Mouse (Mus musculus): ENCODE measurements at regions not wholly inside any gene's neighbourhood (a gene's known extent, or its start where the extent isn't known, plus 50 kb on each side); places are given as distances from the start of the nearest gene placed in this dataset.

DNA sequence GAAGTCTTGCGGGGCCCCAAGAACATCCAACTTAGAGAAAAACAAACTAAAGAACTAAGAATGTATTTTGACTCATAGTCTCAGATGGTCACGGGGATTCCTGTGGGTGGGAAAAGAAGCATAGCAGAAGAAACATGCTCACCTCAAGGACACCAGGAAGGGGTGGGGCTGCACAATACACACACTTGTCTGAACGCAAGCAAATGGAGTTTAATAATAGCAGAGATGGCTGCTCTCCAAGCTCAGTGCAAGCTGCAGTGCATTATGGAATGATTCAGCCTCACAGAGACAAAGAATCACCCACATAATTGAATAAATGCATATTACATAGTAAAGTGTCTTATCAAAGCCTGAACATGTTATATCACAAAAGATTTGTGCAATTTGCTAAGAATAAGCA is 96.2 kb downstream of the Zfp330 start:
- Histone ChIP-seq H3K36me3 (ENCODE audit: control insufficient read depth, insufficient read depth, low read length) (no peaks in the 10 kb centered on the region), H3K27ac (ENCODE audit: insufficient read depth, low read depth, low read length) (no peak overlapping the region), H3K27me3 (ENCODE audit: control insufficient read depth, insufficient read depth, low read length) (no peaks in the 10 kb centered on the region), H3K4me3 (ENCODE audit: low read depth, low read length) (no peak overlapping the region), H3K4me1 (ENCODE audit: control insufficient read depth, insufficient read depth, insufficient read length, low read length) (no peaks in the 10 kb centered on the region)
- WGBS, result 49% methylated on average over 3 of the region's 3 CpGs
- TF ChIP-seq CTCF (IDR thresholded peaks at IDR 0.05; ENCODE audit: extremely low read depth, insufficient read length, insufficient replicate concordance, low read depth, low read length) (no peak), POLR2A (IDR thresholded peaks at IDR 0.05; ENCODE audit: low read depth, low read length) (no peak)

- H3K36me3 ChIP-seq (ENCODE audit: control insufficient read depth, insufficient read depth, low read length), result no peaks in the 10 kb centered on the region
- H3K4me1 ChIP-seq (ENCODE audit: control insufficient read depth, insufficient read depth, insufficient read length, low read length), result no peaks in the 10 kb centered on the region
- no peak overlapping the region for H3K27ac ChIP-seq (ENCODE audit: insufficient read depth, low read depth, low read length)
- H3K27me3 ChIP-seq (ENCODE audit: control insufficient read depth, insufficient read depth, low read length), result no peaks in the 10 kb centered on the region
- TF ChIP-seq CTCF (IDR thresholded peaks at IDR 0.05; ENCODE audit: extremely low read depth, insufficient read length, insufficient replicate concordance, low read depth, low read length), result no peak
- no peak for TF ChIP-seq POLR2A (IDR thresholded peaks at IDR 0.05; ENCODE audit: low read depth, low read length)
- 81% methylated on average over 4 of the region's 4 CpGs for WGBS
- H3K4me3 ChIP-seq (ENCODE audit: low read depth, low read length), result no peak overlapping the region
These were observed 104.7 kb downstream of the Zfp330 start for GRCm38 (mm10) chr8:82669241-82669640.

DNA sequence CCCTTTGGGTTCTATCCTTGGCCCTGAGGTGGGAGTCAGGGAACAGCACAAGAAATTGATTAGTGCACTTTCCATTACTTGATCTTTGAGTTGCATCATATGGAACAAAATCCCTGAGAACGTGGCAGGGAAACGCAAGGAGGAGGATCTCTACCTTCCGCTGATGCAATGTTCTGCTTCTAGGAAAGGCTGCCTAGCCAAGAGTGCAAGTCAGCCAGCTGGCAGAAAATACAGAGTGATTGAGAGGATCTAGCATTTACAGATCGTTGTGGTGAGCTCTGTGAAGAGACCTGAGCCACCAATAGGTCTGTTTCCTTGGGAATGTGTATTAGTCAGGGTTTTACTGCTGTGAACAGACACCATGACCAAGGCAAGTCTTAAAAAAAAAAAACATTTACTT is 108.8 kb downstream of the Zfp330 start:
- Histone ChIP-seq H3K4me1 (ENCODE audit: control insufficient read depth, insufficient read depth, insufficient read length, low read length) (no peaks in the 10 kb centered on the region), H3K36me3 (ENCODE audit: control insufficient read depth, insufficient read depth, low read length) (no peaks in the 10 kb centered on the region), H3K27me3 (ENCODE audit: control insufficient read depth, insufficient read depth, low read length) (no peaks in the 10 kb centered on the region), H3K4me3 (ENCODE audit: low read depth, low read length) (no peak overlapping the region), H3K27ac (ENCODE audit: insufficient read depth, low read depth, low read length) (no peak overlapping the region)
- TF ChIP-seq POLR2A (IDR thresholded peaks at IDR 0.05; ENCODE audit: low read depth, low read length) (no peak), CTCF (IDR thresholded peaks at IDR 0.05; ENCODE audit: extremely low read depth, insufficient read length, insufficient replicate concordance, low read depth, low read length) (no peak)
- WGBS, result 87% methylated on average over 4 of the region's 4 CpGs

- TF ChIP-seq CTCF (IDR thresholded peaks at IDR 0.05; ENCODE audit: extremely low read depth, insufficient read length, insufficient replicate concordance, low read depth, low read length) (no peak), POLR2A (IDR thresholded peaks at IDR 0.05; ENCODE audit: low read depth, low read length) (no peak)
- Histone ChIP-seq H3K27me3 (ENCODE audit: control insufficient read depth, insufficient read depth, low read length) (no peaks in the 10 kb centered on the region), H3K4me1 (ENCODE audit: control insufficient read depth, insufficient read depth, insufficient read length, low read length) (no peaks in the 10 kb centered on the region), H3K36me3 (ENCODE audit: control insufficient read depth, insufficient read depth, low read length) (no peaks in the 10 kb centered on the region), H3K27ac (ENCODE audit: insufficient read depth, low read depth, low read length) (no peak overlapping the region), H3K4me3 (ENCODE audit: low read depth, low read length) (no peak overlapping the region)
- 40% methylated on average over 1 of the region's 1 CpGs for WGBS
These were observed 133.5 kb downstream of the Zfp330 start for GRCm38 (mm10) chr8:82640502-82640901.

DNA sequence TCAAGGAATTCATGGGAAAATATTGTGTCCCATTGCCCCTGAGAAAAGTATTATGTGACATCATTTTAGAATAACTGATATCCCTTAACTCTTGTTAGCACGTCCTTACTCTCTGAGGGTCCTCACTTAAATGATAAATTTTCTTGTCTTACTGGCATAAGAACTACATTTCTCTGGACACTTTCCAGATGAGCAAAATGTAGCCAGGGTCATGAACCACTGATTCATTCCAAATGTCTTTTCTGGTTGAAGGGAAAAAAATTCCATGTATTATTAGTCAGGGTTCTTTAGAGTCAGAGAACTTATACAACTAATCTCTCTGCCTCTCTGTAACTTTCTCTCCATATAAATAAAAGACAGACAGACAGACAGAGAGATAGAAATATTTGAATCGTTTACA is 143.5 kb downstream of the Zfp330 start:
- TF ChIP-seq CTCF (IDR thresholded peaks at IDR 0.05; ENCODE audit: extremely low read depth, insufficient read length, insufficient replicate concordance, low read depth, low read length) (no peak), POLR2A (IDR thresholded peaks at IDR 0.05; ENCODE audit: low read depth, low read length) (no peak)
- no peak overlapping the region for H3K27ac ChIP-seq (ENCODE audit: insufficient read depth, low read depth, low read length)
- WGBS, result 63% methylated on average over 2 of the region's 2 CpGs

GRCm38 (mm10) chr8:82623791-82624431 is 150.0 kb downstream of the Zfp330 start:
- Histone ChIP-seq H3K27ac (ENCODE audit: insufficient read depth, low read depth, low read length) (no peak overlapping the region), H3K4me3 (ENCODE audit: low read depth, low read length) (no peak overlapping the region), H3K27me3 (ENCODE audit: control insufficient read depth, insufficient read depth, low read length) (no peaks in the 10 kb centered on the region), H3K4me1 (ENCODE audit: control insufficient read depth, insufficient read depth, insufficient read length, low read length) (no peaks in the 10 kb centered on the region), H3K36me3 (ENCODE audit: control insufficient read depth, insufficient read depth, low read length) (no peaks in the 10 kb centered on the region)
- 83% methylated on average over 6 of the region's 6 CpGs for WGBS
- TF ChIP-seq CTCF (IDR thresholded peaks at IDR 0.05; ENCODE audit: extremely low read depth, insufficient read length, insufficient replicate concordance, low read depth, low read length) (no peak), POLR2A (IDR thresholded peaks at IDR 0.05; ENCODE audit: low read depth, low read length) (no peak)

More for the DNA sequence above, 143.5 kb downstream of the Zfp330 start:
- Histone ChIP-seq H3K4me3 (ENCODE audit: low read depth, low read length) (no peak overlapping the region), H3K4me1 (ENCODE audit: control insufficient read depth, insufficient read depth, insufficient read length, low read length) (no peaks in the 10 kb centered on the region), H3K27me3 (ENCODE audit: control insufficient read depth, insufficient read depth, low read length) (no peaks in the 10 kb centered on the region), H3K36me3 (ENCODE audit: control insufficient read depth, insufficient read depth, low read length) (no peaks in the 10 kb centered on the region)

- 30% methylated on average over 1 of the region's 1 CpGs for WGBS
- no peaks in the 10 kb centered on the region for H3K27me3 ChIP-seq (ENCODE audit: control insufficient read depth, insufficient read depth, low read length)
- no peaks in the 10 kb centered on the region for H3K4me1 ChIP-seq (ENCODE audit: control insufficient read depth, insufficient read depth, insufficient read length, low read length)
- H3K27ac ChIP-seq (ENCODE audit: insufficient read depth, low read depth, low read length), result no peak overlapping the region
- no peak for TF ChIP-seq CTCF (IDR thresholded peaks at IDR 0.05; ENCODE audit: extremely low read depth, insufficient read length, insufficient replicate concordance, low read depth, low read length)
- TF ChIP-seq POLR2A (IDR thresholded peaks at IDR 0.05; ENCODE audit: low read depth, low read length), result no peak
- H3K36me3 ChIP-seq (ENCODE audit: control insufficient read depth, insufficient read depth, low read length), result no peaks in the 10 kb centered on the region
- no peak overlapping the region for H3K4me3 ChIP-seq (ENCODE audit: low read depth, low read length)
These were observed 155.3 kb downstream of the Zfp330 start for GRCm38 (mm10) chr8:82618668-82619067.

Measured in small intestine, adult 2 months (tissue).